Mouse (Mus musculus) liver, embryonic 16.5 days (tissue): ENCODE results near the gene Gm4922. TPM values are rescaled to one million over a fixed set of nuclear protein-coding genes. Genes with fewer than 3 reads are reported as not detected.

Experiments used
- ATAC-seq: fragments of 200-750 bp; cut with Nextera tagmentation; 2 replicates; pipeline ENCODE4 v1.8.0; 2017; ENCODE audit warnings: low read depth, mild to moderate bottlenecking, moderate number of reproducible peaks, moderate library complexity
- H3K27ac ChIP-seq: fragments of 300-500 bp; sonication (generic); 2 replicates; pipeline ENCODE4 v1.5.1; 2014; ENCODE audit warnings: mild to moderate bottlenecking, low read length
- H3K27me3 ChIP-seq: fragments of 300-500 bp; sonication (generic); 2 replicates; pipeline ENCODE4 v1.6.1; 2014; ENCODE audit warnings: low read depth, low read length, mixed read lengths; ENCODE audit not compliant: control insufficient read depth, insufficient read depth
- H3K36me3 ChIP-seq: fragments of 300-500 bp; sonication (generic); 2 replicates; pipeline ENCODE4 v1.6.1; 2014; ENCODE audit warnings: mild to moderate bottlenecking; ENCODE audit not compliant: control insufficient read depth, insufficient read depth
- H3K4me1 ChIP-seq: fragments of 300-500 bp; sonication (generic); 2 replicates; pipeline ENCODE4 v1.6.1; 2014; ENCODE audit warnings: low read depth, low read length, mixed read lengths; ENCODE audit not compliant: control insufficient read depth
- H3K4me2 ChIP-seq: fragments of 300-500 bp; sonication (generic); 2 replicates; pipeline ENCODE4 v1.6.1; 2014; ENCODE audit warnings: low read depth, low read length, mixed read lengths
- H3K4me3 ChIP-seq: fragments of 300-500 bp; sonication (generic); 2 replicates; pipeline ENCODE4 v1.5.1; 2014; ENCODE audit warnings: low read depth, mild to moderate bottlenecking, low read length
- H3K9ac ChIP-seq: fragments of 300-500 bp; sonication (generic); 2 replicates; pipeline ENCODE4 v1.6.1; 2014; ENCODE audit warnings: low read depth, low read length
- H3K9me3 ChIP-seq: fragments of 300-500 bp; sonication (generic); replicated peaks from 2 replicates; pipeline ENCODE4 v1.6.1; 2016; ENCODE audit warnings: low read length; ENCODE audit not compliant: control insufficient read depth
- WGBS: fragments of 180-500 bp; shearing (Covaris S2); extraction: QIAGEN DNeasy Blood & Tissue Kit; methylation state at CpG from one replicate; pipeline ENCODE4 v1.1.7; 2014; ENCODE audit not compliant: insufficient replicate concordance; 5-methylcytosine and 5-hydroxymethylcytosine counted together
- polyA plus RNA-seq: library from polyadenylated mRNA; unstranded; fragments of >200 nt; fragmentation: Nextera tagmentation; extraction: Ambion mirVana; gene quantifications from 2 replicates; pipeline ENCODE4 v1.2.1, GENCODE M21; 2015

Gene Gm4922
- polyA plus RNA-seq, 1 experiment from 2014 or later = not detected

DNA sequence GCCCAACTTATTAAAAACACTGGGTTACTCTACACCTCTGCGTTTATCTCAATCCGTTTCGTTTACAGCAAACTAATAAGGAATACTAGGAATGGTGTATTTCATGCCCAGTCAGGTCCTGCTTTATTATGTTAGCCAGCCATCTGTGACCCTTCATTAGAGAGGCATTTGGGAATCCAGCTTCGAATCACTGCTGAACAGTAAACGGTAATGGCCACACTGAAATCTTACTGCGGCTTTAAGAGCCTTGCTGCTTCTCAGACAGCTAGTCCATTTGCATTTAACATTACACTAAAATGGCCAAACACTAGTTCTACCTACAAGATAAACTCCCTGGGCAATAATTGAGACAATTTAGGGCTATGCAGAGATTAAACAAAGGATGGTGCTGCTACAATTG, 44.5 kb downstream of the Gm4922 start:
- H3K9me3 ChIP-seq = no peaks in the 10 kb centered on the region
- H3K27me3 ChIP-seq = peaks cover 9% of the 10 kb centered on the region
- WGBS = 76% methylated on average over 6 of the region's 6 CpGs
- H3K4me3 ChIP-seq = no peak overlapping the region
- no peaks in the 10 kb centered on the region for H3K36me3 ChIP-seq
- H3K4me1 ChIP-seq = no peaks in the 10 kb centered on the region
- H3K27ac ChIP-seq = no peak overlapping the region
- no peak overlapping the region for H3K4me2 ChIP-seq
- ATAC-seq = no peak
- no peak overlapping the region for H3K9ac ChIP-seq

DNA sequence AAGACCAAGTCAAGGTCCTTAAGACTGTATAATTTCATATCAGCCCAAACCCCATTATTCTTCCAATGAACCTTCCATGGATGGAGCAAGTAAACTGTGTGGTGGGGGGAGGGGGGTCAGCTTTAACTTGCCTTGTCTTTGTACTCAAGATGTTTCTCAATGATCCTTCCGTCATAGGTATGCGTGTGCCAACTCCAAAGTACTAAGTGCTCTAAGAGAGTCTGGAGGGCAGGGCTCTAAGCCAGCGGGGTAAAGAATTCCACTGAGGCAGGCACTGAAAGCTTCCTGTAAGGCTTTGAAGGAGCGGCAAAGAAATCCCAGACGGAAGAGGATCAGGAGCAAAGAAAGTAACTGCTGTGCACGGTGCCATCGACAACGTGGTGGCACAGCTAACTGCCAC, 45.6 kb downstream of the Gm4922 start:
- 70% methylated on average over 8 of the region's 8 CpGs for WGBS
- no peak overlapping the region for H3K4me2 ChIP-seq
- peaks cover 9% of the 10 kb centered on the region for H3K27me3 ChIP-seq
- no peak overlapping the region for H3K4me3 ChIP-seq
- ATAC-seq = no peak
- no peaks in the 10 kb centered on the region for H3K9me3 ChIP-seq
- H3K27ac ChIP-seq = no peak overlapping the region
- H3K9ac ChIP-seq = no peak overlapping the region
- H3K36me3 ChIP-seq = no peaks in the 10 kb centered on the region
- no peaks in the 10 kb centered on the region for H3K4me1 ChIP-seq

Other genes starting within 250 kb of the Gm4922 start
- 1.3 and 1.6 TPM in 2 replicates for gene Hebp2, start 240.7 kb downstream of the Gm4922 start, polyA plus RNA-seq
- gene Arfgef3, start 42.8 kb downstream of the Gm4922 start, polyA plus RNA-seq = 0.04 and 0.05 TPM in 2 replicates
- gene Perp, start 58.2 kb upstream of the Gm4922 start, polyA plus RNA-seq = 22.6 and 24.8 TPM in 2 replicates
- gene Tnfaip3, start 228.9 kb upstream of the Gm4922 start, polyA plus RNA-seq = 1.7 and 2.2 TPM in 2 replicates